Mouse (Mus musculus) brain, embryonic 18.5 days (tissue): ENCODE data around the gene Depp1.
A peak's percentile ranks its signal among the peaks of the same experiment; 100 is the strongest.
"Not testable (repeated sequence)": the region's sequence is repeated elsewhere in the genome, so short reads cannot be mapped to it uniquely, and the experiment has no call there.

Experiments
- DNase-seq: peaks from one replicate; pipeline ENCODE4 v3.0.0-alpha.2; 2012; ENCODE audit warnings: low read depth, low spot score

Depp1 gene

DNA sequence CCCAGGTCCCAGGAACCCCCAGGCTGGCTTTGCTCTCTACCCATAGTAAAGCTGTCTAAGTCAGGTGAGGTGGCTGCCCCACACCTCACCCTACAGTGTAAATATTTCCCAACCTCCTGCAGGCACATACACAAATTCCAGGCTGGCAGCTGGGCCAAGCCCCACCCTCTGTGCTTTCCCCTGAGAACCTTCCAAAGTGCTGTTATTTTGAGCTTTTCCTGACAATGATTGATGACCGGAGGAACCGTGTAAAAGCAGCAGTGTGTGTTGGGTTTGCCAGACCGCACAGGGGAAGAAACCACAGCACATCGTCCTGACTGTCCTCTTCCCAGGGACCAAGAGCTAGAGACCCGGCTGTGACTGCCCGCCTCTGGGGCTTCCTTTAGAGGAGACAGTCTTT is at the start of gene Depp1:
Depp1 (plus strand) TSS at position 204 of the 400 bp plus-strand sequence.
- no peak for DNase-seq

DNA sequence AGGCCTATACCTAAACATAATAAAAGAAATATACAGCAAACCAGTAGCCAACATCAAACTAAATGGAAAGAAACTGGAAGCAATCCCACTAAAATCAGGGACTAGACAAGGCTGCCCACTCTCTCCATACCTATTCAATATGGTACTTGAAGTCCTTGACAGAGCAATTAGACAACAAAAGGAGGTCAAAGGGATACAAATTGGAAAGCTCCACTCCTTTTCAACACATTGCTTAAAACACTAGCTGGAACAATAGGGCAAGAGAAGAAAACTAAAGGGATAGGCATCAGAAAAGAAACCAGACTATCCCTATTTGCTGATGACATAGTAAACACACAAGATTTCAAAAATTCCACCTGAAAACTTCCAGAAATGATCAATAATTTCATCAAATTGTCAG is 49.4 kb upstream of the Depp1 start:
- DNase-seq, result not testable (repeated sequence)

DNA sequence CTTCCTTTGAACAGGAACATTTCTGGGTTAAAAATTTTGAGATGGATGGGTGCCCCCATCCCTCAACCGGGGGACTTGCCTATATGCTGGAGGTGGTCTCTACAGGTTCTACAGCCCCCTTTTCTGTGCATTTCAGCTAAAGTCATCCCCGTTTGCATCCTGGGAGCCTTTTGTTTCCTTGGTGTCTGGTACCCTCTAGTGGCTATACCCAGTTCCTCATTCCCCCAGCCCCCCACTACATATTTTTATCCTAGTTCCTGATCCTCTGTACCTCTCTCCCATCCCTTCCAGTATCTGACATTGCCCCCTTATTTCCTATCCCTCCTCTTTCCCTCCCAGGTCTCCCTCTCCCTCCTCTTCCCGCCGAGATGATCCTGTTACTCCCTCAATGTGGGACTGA is 43.2 kb upstream of the Depp1 start:
- DNase-seq, result no peak

DNA sequence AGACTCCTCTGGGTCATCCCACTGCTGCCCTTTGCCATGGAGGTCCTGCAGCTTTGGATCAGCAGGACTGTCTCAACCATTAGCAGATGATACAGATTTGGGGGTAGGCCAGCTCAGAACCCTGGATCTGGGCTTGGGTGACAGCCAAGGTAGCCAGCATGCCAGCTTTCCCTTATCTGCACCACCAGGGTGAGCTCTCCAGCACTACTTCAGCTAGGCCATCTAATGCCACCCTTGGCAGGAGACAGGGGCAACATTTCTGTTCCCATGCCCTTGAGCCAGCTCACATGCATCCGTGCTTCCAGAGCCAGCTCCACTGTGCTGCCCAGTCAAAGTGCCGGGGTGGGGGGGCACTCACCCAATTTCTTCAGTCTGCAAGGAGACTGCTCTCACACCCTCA is 34.7 kb upstream of the Depp1 start:
- no peak for DNase-seq

DNA sequence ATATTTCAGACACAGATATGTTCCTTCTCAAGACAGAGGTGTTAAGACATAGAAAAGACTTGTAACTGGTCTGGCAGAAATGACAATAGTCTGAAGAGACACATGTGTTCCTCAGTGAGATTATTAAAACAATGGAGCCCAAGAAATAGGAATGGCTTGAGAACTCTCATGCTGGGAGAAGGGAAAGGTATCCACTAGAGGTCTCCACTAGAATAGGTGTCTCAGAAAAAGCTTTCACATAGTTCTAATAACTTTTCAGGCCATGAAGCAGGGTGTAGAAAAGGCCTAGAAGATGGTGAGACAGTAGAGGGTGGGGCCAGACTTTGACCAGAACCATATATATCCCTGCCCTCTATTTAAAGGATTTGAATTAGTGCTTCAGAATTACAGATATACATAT is 32.3 kb upstream of the Depp1 start:
- DNase-seq, result no peak

DNA sequence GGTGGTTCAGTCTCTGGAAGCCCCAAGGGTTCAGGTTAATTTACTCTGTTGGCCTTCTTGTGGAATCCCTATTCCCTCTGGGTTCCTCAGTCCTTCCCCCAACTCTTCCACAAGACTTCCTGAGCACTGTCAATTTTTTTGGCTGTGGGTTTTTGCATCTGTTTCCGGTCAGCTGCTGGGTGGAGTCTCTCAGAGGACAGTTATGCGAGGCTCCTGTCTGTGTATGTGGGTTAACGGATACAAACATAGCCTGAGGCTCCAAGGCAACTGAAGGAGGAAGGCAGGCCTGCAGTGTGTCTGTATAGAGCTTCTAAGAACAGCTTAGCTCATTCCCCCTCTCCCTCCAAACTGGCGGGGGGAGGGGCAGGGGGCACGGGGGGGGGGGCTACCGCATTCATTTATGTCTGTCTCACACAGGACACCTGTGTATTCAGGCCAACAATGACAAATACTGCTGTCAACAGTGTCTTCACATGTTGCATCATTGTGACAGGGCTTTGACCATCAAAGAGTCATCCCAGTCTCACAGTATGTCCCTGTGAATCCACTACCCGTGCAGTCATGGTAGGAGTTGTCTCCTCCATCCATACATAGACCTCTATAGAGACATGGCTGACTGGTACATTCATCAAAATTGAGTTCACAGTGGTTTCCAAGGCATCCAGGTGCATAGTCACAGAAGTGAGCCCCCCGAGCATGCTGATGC is 28.9 kb upstream of the Depp1 start:
- DNase-seq, result no peak

DNA sequence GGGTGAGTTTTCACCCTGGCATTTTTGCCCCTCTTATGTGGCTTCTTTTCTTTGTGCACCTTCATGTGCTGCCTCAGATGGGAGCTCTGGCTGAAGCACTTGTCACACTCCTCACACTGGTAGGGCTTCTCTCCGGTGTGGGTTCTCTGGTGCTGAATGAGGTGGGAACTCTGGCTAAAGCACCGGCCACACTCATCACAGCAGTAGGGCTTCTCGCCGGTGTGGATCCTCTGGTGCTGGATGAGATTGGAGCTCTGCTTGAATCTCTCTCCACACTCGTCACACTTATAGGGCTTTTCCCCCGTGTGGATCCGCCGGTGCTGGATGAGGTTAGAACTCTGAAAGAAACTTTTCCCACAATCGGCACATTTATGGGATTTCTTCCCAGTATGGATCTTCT is 24.0 kb upstream of the Depp1 start:
- DNase-seq, result not testable (repeated sequence)

DNA sequence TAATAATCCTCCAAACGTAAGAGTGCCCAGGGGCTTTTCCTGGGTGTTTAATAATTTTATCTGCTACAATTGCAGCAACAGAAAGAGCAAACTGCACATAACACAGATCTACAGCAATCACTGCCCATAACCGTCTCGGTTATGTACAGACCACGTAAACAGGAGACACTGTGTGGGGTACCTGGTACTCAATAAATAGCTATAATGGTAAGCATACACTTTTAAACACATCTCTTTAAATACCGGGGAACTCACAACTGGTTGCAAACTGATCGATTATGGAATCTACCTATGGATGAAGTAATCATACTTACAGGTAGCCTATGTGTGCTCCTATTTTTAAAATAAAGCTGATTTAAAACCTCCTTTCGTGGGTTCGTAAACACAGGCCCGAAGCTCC is 22.3 kb upstream of the Depp1 start:
- no peak for DNase-seq

DNA sequence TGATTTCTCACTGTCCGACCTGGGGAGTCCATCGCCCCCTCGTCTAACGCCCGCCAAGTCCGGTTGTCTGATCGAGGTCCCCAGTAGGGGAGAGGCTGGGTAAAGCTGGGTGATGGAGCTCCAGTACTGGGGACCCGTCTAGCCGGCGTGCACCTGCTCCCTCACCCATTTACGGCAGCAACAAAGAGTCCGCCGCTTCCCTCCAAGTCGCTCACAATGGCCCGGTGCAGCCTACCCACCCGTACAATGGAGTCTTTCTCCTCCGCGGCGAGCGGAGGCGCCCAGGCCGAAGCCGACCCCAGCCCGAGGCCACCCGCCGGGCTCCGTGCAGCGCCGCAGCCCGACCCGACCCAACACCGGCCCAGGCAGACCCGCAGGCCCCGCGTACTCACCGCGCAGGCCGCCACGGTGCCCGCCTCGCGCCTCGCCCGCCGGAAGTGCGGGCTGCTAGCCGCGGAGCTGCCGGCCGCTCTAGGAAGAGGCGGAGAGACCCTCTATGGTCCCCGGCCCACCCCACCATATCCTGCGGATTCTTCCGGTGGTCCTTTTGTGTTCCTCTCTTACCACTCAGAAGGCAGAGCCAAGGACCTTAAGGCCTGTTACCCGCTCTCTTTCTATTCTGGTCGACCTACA is 21.8 kb upstream of the Depp1 start, which contains the start of gene Zfp422:
Zfp422 (minus strand) TSS at position 461 of the 633 bp plus-strand sequence.
- DNase-seq, result peak; percentile 74

DNA sequence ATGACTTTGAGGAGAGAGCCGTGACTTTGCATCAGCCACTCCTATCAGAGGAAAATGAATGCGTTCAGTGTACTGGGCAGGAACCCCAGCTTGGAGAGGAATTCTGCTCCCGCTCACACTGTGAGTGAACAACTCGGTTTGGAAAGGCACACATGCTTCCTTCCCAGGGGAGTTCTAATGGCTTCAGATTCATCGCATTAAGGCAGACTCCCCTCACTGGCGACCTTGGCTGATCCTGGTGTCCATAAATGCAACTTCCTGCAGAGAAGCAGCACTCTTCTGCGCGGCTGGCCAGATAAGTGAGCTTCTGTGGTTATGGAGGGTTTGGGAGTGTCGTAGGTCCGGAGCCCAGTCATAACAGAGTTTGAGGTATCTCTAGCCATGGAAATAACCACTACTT is 20.6 kb upstream of the Depp1 start:
- no peak for DNase-seq

DNA sequence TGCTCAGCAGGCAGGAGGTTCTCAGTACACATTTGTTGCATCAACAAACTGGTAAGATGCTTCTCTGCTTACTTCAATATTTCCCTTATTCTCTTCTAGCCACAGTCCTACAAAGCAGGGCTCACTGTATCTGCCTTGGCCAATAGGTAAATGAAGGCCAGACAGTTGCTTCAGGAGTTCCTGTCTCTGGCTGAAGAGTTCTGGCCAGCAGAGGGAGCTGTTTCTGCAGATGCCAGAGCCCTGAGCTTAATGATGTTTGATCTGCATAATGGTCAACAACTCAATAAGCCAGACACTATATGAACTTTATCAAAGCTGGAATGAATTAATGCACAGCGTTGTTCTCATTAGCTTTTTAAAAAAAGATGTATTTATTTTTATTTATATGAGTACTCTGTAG is 18.3 kb upstream of the Depp1 start:
- no peak for DNase-seq

DNA sequence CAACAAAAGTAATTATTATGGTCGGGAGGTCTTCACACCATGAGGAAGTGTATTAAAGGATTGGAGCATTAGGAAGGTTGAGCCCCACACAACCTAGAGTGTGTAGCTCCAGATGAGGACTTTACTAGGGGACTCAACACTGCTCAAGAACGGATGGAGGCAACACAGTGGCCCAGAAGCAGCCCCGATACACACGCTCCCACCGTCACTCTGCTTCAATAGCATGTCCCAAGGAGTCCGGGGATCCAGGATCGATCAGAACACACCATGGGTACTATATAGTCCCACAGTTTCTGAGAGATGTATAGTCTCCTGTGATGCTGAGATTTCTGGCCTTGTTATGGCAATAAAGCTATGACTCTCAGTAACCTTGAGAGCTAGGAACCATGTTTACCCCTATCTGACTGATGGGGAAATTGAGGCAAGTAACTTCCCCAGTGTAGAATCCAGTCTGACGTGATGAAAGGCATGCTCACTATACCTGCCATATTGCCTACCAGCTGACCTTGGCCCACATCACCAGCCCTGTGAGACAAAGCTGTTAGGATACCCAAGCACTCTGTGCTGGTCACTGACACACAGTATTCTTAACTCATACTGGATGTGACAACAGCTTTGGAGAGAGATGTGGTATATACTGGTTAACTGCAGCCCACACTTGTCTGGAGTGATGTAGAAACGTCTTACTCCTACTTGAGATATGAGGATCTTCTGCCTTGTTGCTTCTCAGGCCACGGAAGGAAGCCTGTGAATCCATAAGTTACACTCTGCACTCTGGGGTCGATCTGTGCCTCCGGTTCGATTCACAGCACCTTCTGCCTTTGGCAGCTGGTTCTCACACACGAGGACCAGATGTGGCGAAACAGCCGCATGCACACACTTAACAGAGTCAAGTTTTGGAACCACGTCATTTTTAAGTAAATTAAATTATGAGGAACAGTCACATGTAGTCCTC is 16.4 kb upstream of the Depp1 start:
- no peak for DNase-seq

DNA sequence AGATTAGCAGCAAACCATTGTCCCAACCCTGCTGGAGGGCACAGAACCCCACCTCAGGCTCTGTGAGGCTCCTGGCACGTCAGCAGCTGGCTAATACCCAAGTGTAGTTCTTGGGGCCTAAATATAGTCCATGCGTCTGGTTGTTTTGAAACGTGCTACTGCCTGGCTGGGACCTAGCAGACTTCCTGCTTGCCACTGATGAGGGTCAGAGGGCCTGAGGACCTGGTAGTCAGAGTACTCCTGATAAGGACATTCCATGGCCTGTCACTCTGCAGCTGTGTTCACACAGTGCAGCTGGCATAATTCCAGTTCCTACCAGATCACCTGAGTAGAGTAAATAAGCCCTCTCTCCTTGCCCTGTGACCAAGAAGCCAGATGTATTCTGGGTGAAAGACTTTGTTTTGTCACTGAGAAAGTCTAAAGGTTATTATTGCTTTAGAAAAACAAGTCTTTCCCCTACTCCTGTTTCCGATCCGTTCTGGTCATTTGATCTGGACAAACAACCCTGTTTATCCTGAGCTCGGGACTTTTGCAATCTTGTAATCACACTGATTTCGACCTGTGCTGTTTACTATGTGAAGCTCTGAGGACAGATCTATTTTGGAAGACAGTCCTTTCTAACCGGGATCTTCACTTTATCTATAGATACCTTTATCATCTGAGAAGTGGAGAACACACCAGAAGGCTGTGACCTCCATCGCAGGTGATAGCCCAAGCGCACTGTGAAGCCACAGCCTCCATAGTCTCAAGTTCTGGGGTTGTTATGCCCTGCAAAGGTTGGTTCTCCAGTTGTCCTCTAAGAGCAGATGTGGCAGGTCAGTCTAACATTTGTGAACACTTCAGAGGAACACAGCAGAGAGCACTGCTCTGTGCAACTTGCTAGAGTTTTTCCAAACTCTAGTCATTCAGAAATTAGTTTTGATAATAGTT is 14.9 kb upstream of the Depp1 start:
- DNase-seq, result no peak

DNA sequence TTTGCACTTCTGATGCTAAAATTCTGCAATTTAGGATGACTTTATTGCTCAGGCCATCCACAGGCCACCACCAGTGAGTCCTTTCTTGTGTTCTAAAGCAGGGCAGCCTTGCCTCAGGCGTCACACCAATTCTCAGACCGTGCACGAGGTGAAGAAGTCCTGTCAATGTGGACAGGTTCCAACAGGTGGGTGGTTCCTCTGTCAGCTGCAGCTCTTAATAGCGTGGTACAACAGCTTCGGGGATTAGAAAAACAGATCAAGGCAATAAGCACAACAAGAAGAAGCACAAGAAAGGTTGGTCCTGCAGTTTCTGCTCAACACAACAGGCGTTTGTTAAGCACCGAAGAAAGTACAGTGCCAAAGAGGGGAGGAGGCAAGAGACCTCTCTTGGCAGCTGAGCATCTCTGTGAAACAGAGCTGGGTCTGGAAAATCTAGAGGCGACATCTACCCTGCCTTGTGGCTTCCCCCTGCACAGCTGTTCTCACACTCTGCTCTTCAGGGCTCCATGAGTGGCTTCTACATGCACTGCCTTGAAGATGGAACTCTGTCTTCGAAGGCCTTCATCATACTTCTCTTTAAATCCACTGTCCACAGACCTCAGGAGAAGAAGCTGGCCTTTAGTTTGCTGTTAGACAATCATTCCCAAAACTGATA is 13.7 kb upstream of the Depp1 start:
- DNase-seq, result no peak

DNA sequence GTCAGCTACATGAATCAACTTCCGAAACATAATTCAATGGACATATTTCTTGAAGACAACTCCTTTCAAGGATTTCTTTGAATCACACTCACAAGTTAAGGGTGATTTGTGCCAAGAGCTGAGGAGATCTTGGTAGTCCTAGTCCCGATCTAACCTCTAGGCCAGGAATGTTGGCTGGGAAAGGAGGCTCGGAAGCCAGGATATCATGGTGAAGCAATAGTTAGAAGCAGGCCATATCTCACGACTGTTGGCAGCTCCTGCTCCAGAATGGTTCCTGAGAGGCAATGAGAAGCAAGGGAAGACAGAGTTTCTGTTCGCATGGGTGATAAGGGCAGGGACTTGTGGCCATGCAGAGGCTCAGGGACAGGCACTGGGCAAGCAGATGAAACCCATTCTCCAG is 12.9 kb upstream of the Depp1 start:
- no peak for DNase-seq

DNA sequence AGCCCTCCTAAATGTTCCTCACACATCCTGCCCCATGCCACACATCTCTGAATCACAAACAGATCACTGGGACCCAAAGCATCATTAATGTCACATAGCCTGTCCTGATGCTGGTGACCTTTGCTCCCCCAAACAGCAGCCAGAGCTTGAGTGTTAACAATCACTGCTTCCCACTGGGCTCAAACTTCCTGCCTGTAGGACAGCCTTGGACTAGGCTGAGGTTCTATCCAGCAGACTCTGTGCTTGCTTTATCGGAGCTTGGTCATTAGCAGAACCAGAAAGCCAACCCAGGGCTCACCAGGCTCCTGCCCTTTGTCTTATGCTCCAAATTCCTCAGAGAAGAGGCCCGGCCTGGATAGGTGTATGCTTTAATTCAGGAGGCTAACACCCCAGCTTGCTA is 11.5 kb upstream of the Depp1 start:
- DNase-seq, result no peak

DNA sequence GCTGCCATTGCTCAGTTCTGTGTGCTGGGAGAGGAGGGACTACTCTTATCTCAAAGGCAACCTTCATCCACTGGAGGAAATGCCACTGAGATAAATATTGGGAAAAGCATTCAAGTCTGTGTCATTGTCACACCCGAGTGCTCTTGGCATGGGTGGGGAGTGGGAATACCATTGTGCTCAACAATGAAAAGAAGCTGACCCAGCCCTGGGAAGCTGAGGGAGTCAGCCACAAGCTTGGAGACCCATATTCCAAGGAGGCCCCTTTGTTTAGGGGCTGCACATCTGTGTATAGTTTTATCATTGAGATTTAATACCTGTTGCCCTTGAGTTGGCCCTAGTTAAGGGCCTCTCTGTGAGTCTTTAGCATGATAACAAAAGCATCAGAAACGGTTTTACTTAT is 10.7 kb upstream of the Depp1 start:
- no peak for DNase-seq

DNA sequence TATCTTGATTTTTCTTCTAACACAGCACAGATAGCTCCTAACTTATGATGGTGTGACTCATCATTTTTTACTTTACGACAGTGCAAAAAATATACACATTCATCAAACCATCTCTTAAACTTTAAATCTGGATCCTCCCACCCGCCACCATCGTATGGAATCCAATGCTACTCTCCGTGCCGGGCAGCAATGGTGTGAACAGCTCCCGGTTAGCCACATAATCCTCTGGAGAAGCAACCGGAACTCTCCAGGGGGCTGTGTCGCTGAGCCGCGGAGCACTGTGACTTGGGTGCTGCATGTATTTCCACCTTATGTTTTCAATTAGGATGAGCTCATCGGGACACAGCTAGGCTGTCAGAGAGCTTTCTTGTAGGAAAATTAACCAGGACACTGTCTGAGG is 7.5 kb upstream of the Depp1 start:
- no peak for DNase-seq

DNA sequence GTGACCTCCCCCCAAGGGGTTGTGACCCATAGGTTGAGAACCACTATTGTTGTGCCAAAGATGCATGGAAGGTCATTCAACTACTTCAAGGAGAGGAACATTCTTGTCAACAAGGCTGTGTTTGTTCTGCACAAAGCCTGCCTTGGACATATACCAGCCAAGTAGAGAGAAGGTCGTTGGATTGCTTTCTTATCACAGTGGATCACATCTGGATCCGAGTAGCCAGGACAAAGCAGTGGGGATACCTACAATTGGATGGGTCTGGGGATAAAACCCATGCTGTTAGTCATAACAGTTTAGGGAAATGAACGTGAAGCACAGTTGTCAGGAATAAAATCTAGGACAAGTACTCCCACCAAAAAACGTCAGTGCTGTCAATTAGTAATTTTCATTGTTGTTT is 6.5 kb upstream of the Depp1 start:
- DNase-seq, result no peak

DNA sequence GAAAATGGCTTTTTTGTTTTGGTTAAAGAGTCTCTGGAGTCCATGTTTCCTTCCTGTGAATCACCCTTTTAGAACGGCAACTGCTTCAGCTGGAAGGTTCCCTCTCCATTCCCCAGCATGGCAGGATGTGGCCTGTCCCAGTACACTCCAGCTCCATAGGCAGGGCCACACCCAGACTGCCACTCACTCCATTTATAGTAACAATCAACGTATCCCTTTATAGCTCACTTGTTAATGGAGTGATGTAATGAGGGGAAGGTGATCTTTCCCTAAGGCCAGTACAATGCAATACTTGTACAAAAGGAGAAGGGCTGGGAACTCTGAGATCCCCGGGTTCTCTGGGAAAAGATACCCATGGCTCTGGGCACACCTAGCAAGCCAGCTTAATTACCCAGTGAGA is 6.1 kb upstream of the Depp1 start:
- DNase-seq, result no peak

DNA sequence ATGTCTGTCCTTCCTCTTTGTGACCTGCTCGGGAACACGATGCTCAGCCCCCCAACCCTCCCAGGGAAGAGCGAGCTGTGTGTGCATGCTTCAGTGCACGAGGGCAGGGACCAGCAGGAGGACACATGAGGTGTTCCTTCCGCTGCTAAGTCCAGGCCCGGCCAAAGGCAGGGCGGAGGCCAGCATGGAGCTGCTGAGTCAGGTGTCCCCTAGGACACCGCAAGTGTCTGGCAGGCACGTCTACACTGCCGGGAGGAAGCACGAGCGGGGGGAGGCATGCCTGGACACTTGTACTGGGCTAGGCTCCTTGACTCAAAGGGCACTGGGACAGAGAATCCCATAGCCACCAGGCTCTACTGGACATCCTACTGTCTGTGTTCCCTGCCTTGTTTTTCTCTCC is 2.6 kb upstream of the Depp1 start:
- DNase-seq, result no peak
